Mouse (Mus musculus): Measurements from ENCODE around the gene Creb3l1.

GRCm38 (mm10) chr2:91950275-91951085, 73.8 kb downstream of the Creb3l1 start:
- TF ChIP-seq POLR2A (IDR thresholded peaks at IDR 0.05; ENCODE audit: insufficient read depth, low read length) (no peak), CTCF (IDR thresholded peaks at IDR 0.05; ENCODE audit: low read depth, low read length) (no peak), EP300 (IDR thresholded peaks at IDR 0.05; ENCODE audit: insufficient read depth, low read depth, low read length) (no peak)
